Mouse (Mus musculus) lung, postnatal 10 days (tissue): ENCODE measurements around the gene Kndc1.
A peak's percentile ranks its signal among the peaks of the same experiment; 100 is the strongest.

Experiments
- DNase-seq: peaks from one replicate; pipeline ENCODE4 v3.0.0; 2021

The Kndc1 gene

DNA sequence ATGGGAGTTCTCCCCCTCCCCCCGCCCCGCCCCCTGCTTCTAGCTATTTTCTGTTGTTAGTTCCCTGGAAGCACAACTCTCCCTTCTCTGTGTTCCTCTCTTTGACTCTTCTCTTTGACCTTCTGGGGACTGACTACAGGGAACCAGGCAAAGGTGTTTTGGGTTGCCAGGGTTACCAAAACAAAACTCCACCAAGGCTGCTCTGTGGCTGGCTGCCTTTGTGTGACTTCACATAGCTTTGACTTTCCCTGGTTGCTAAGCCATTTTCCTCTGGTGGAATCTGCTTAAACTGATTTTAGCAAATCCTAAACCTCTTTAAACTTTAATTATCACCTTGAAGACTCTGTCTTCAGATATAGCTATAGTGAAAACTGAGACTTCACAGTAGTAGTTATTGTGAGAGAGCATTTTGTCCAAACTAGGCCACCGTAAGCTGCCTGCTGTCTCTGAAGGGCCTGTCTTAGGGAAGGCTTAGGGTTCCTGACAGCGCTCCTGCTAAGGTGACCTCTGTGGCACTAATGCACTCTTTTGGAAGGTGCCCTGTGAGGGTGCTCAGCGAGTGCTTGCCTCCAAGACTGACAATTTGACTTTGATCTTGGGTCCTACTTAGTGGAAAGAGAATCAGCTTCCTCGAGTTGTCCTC is 57.6 kb downstream of the Kndc1 start:
- no peak for DNase-seq

DNA sequence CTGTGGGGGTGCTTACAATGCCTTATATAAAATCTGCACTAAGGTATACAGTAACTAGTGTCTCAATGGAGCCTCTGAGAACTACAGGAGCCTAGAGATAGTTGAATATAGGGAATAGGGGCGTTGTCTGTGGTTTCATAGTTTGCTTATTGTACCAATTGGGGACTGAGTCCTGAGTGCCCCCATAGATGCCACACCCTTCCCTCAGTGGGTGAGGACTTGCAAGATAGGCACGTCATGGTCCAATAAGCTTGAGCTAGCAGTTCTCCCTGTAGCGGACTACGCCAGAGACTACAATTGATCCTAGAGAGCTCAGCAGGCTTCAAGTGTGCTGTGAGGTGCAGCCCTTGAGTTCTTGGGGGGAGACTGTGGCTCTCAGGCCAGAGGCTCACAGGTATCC is 61.0 kb downstream of the Kndc1 start:
- DNase-seq: no peak

- no peak for DNase-seq
These were observed 62.2 kb downstream of the Kndc1 start for GRCm38 (mm10) chr7:139956658-139957057.

GRCm38 (mm10) chr7:139957437-139957836 is 62.9 kb downstream of the Kndc1 start:
- DNase-seq: no peak

- no peak for DNase-seq
These were observed 63.5 kb downstream of the Kndc1 start for GRCm38 (mm10) chr7:139957958-139958357.

DNA sequence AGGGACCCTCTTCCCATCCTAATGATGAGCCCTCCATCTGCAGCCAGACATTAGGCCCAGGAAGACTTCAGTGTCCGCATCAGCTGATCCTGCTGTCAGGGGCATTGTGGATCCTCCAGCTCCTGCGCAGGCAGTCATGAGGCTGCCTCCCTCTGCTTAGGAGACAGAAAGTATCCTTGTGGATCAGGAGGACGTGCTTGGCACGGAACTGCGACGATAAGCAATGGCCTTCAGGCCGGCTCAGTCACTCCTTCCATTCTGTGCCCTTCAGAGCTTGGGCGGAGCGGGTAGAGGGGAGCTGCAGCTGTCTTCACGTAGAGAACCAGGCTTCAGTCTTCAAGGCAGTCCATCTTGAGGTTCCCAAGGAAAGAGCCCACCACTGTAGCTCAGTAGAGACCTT is 66.6 kb downstream of the Kndc1 start:
- no peak for DNase-seq

DNA sequence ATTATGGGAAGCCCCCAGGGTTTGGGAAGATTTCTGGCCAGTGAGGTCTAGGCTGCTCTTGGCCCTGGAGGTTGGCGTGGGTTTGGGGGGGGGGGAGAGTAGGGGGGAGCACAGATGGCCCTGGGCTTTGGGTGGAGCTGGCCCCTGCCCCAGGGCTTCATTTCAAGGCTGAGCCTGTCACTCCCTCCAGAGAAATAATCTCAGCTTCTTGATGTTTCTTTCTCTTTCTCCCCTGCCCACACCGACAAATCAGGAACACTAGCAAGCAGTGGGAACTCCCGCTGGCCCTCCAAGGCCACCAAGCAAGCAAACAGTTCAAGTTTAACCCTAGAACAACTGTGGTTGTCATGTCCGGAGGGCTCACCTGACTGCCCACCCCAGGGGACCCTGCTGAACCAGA is 69.3 kb downstream of the Kndc1 start:
- no peak for DNase-seq

DNA sequence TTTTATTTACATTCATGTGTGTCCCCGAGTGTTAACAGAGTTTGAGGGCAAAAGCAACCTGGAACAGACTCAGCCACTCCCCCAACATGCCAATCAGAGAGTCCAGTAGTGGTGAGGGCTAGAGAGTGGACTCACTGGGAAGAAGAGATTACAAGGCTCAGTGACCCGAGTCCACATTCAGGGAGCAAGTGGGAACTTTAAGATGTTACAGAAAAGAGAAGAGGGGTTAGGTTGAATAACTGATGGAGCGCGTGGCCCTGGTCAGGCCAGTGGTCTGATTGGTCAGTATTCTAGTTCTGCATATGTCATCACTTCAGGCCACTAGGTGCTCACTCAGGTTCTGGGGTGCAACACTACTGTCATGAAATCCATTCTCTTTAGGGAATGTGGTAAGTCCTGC is 72.7 kb downstream of the Kndc1 start:
- no peak for DNase-seq

GRCm38 (mm10) chr7:139968428-139968827 is 73.9 kb downstream of the Kndc1 start:
- DNase-seq: no peak

DNA sequence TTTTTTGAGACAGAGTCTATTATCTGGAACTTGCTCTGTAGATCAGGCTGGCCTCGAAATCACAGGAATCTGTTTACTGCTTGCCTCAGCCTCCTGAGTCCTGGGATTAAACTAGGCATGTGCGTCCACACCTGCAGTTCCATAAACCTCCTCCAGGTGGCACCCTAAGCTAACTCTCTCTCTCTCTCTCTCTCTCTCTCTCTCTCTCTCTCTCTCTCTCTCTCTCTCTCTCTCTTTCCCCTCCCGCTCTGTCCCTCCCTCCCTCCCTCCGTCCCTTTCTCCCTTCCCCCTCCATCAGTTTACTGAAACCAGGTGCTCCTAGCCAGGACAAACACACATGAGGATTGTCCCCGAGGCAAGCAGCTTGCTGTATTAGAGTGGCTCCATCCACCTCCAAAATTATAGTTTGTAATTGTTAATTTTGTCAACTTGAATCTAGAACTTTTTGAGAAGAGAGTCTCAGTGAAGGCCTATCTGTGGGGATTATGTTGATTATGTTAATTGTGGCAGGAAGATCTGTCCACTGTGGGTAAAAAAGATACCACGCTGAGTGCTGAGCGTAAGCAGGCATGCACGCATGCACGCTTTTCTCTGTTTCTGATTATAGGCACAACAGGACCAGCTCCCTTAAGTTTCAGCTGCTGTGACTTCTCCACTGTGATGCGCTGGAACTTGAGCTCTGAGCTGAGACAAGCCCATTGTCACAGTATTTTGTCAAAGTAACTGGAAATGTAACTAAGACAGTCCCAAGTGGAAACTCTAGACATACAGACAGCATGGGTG is 75.0 kb downstream of the Kndc1 start:
- DNase-seq: peak; percentile 88

DNA sequence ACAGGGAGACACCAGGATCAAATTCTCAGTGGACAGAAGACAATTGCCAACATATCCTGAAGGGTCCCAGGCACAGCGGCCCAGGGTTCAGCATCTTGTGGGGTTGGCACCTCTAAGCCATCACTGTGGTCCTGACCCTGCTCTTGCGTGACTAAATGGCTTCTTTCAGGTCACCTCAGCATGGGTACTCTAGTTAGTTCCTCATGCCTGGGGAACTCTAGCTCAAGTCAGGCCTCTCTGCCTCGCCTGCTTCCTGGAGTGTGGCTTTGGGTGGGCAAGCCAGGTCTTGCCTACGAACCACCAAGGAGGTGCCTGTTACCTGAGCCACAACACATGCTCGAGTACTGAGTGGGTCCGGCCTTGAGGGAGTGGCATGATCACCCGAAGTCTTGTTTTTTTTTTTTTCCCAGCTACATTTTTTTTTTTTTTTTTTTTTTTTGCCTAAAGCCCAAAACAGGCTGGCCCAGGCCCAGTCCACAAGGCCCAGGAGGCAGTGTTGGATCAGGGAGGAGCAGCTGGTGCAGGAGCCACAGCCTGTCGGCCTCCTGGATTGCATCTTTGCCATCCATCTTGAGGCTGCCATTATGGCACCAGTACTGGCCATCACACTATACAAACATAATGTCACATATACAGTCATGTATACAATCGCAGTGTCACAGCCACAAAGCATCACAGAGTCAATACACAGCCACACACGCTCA is 75.9 kb downstream of the Kndc1 start:
- DNase-seq: no peak

DNA sequence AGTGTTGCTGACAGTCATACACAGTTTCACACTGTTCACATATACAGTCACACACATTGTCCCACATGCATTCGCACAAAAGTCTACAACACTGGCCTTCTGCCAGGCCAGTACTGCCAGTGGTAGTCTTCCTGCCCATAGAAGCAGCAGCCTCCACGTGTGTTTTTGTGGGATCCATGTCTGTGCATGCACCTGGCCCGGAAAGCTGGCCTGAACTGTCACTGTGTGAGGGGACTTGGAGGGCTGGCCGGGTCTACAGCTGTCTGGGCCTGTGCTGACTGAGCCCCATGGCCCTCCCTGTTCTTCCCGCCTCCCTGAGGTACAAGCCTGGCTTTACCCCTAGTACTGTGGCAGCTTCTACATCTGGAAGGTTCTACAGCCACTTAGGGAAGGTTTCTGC is 76.5 kb downstream of the Kndc1 start:
- no peak for DNase-seq

DNA sequence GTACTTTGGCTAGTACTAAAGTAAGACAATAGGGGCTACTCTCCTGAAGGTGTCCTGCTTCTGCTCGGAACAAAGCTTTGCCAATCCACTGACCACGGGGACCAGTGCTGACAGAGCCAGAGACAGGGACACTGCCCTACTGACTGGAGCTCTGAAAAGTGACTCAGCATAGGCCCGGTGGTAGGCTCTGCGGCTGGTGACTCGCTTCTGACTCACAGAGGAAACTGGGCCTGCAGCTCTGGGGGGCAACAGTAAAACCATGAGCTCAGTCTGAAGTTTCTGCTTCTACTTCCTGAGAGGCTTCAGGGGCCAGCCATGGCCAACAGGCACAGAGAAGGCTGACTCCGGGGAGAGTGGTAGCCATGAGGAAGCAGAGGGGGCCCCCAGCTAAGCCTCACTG is 76.9 kb downstream of the Kndc1 start:
- no peak for DNase-seq

DNA sequence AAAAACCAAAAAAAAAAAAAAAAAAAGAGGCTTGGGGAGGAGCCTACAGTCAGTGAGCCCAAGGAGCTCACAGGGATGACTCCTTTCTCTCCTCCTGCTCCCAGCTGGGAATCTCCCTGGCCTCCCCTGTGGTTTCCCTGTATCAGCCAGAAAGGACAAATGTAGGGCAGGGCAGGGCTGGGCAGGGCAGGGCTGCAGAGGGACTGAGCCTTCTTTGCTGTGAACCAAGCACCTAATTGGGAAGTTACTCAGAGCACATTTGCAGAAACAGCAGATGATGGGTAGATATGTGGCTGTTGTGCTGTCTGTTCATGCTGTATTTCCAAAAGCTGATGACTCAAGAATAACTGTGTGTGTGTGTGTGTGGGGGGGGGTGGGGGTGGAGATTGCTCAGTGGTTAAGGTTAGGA is 78.4 kb downstream of the Kndc1 start:
- DNase-seq: no peak

GRCm38 (mm10) chr7:139974307-139974706 is 79.8 kb downstream of the Kndc1 start:
- no peak for DNase-seq

- DNase-seq: no peak
These were observed 81.0 kb downstream of the Kndc1 start for GRCm38 (mm10) chr7:139975471-139975870.

GRCm38 (mm10) chr7:139978278-139978892 is 83.9 kb downstream of the Kndc1 start, which contains the start of gene 6430531B16Rik:
6430531B16Rik (minus strand) TSS chr7:139978755.
- DNase-seq: peak; percentile 86

DNA sequence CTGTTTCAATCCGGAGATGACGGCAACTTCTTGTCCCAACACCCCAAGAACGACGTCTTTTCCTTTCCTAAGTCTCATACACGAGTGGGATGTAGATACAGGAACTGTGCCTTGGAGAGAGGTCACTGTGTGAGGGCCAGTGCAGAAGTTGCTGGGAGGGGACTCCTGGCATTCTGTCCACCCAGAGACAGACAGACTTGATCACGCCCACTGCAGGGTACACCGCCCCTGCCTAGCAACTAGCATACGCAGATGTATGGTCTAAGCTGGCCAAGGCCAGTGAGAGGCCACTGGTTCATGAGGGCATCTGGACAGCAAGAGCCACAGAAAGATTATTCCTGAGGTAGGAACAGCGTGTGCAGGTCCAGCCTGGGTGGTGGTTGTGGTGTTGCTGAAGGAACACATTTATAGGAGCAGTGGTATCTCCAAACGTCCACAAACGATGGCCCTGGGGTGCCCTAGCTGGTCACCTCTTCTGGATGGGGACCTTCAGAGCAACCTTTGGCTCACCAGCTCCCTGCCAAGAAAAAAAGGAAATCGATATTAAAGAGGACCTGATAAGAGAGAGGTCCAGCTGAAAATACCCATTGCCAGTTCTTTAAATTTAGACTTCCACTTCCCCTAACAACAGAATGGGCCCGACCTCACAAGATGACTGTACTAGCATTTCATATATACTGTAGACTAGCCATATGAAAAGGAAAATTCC is 84.7 kb downstream of the Kndc1 start:
- no peak for DNase-seq

DNA sequence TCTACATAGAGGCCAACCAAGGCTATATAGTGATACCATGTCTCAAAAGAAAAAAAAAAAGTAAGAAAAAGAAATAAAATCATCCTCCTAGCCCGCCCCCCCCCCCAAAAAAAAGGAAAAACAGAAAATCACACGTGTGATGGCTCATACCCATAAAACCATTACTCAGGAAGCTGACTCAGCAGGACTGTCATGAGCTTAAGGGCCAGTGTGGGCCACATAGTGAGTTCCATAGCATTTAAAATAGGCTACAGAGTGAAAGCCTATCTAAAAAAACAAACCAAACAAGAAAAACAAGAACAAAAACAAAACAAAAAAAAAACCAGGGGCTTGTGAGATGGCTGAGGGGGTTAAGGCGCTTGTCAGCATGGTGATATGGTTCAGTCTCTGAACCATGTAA is 86.3 kb downstream of the Kndc1 start:
- no peak for DNase-seq

- DNase-seq: no peak
These were observed 87.6 kb downstream of the Kndc1 start for GRCm38 (mm10) chr7:139982058-139982457.

- DNase-seq: no peak
These were observed 90.0 kb downstream of the Kndc1 start for GRCm38 (mm10) chr7:139984505-139984904.

DNA sequence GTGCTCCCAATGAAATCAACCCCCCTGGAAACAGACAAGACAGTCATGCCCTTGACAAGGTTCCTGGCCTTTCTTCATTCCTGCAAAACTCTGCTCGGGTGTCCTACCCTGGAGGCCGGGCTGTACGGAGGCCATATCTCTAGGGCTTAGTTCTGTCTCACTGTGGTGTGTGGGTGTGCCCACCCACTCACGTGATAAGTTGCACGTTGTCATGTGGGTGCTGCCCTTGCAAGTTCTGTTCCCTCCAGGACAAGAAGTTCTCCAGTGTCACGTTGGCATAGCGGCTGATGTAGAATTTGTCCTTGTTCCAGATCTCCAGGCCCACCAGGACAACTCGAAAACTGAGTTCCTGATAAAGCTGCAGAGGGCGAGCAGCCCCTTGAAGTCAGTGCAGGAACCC is 93.8 kb downstream of the Kndc1 start:
- DNase-seq: no peak

DNA sequence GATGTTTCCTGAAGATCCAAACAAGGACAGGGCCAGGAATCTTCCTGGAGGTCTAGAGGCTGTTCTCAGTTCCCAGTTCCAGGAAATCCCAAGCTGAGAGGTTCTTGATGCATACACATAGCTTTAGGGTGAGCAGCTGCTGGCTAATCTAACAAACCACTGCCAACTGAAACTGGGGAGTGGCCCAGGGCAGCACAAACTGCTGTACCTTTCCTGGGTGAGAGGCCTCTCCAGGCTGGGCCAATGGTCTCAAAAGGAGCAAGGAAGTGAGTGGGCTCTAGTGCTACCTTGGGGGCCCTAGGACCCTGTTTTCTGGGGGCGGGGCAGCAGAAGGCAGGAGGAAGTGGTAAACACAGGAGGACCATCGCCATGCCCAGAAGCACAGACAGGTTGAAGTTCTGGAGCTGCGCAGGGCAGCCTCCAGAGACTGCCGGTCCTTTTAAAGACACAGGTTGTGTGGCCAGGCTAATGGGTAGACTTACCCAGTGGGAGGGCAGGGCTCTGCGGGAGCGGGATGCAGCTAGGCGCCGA is 96.4 kb downstream of the Kndc1 start:
- DNase-seq: no peak
